ENCODE assay signal across 25 mouse cellular contexts in the genomic region with DNA sequence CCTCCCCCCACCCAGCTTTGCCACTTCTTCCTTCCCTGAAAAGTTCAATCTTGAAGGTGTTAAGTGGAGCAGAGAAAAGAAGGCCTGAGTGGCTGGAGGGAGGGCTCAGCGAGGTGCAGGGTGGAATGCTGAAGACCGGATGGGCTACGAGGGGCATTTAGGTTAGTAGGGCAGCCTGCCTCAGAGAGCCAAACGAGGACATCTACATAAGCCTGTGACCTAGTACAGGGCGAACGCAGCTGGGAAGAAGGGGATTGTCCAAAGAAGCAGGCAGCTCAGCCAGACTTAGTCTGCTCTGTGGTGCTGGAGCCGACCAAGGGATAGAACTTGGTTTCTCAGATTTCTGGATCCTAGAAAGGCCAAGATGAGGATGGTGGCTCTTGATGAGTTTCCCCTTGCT. TPM values are rescaled to one million over a fixed set of nuclear protein-coding genes. Genes with fewer than 3 reads are reported as not detected.
"Had no signal": no experiment of that assay in that cellular context is flagged by ENCODE, and none has a peak within 500 bp of the region (broad histone marks: within the 10 kb centered on the region; RNA-seq: fewer than 3 reads in every experiment).

No protein-coding gene starts in this region.

- H3K4me3 ChIP-seq: midbrain, embryonic 10.5 days; midbrain, embryonic 12.5 days; myocyte; neural tube, embryonic 13.5 days; neural tube, embryonic 15.5 days had no signal

- H3K36me3 ChIP-seq: midbrain, embryonic 10.5 days; midbrain, embryonic 12.5 days; neural tube, embryonic 13.5 days; neural tube, embryonic 15.5 days had no signal

- H3K4me1 ChIP-seq: midbrain, embryonic 10.5 days; midbrain, embryonic 12.5 days; neural tube, embryonic 13.5 days; neural tube, embryonic 15.5 days had no signal

- H3K27ac ChIP-seq: liver, embryonic 14.5 days; midbrain, embryonic 10.5 days; midbrain, embryonic 12.5 days; neural tube, embryonic 13.5 days; neural tube, embryonic 15.5 days had no signal

- H3K9ac ChIP-seq: liver, embryonic 14.5 days; lung, embryonic 14.5 days; midbrain, embryonic 12.5 days; neural tube, embryonic 13.5 days; neural tube, embryonic 15.5 days had no signal

- DNase-seq: lung, adult 18-20 months; lung, embryonic 14.5 days; lung, postnatal 10 days; lung, postnatal 4 days; midbrain, embryonic 14.5 days; right cerebral cortex, adult 18-20 months; right cerebral cortex, postnatal 25 days; right cerebral cortex, postnatal 4 days; spleen, adult 18-20 months; thymus, adult 18-20 months; thymus, postnatal 14 days; thymus, postnatal 36 days had no signal

- ATAC-seq: midbrain, embryonic 16.5 days had no signal

- H3K27me3 ChIP-seq: midbrain, embryonic 12.5 days; neural tube, embryonic 13.5 days; neural tube, embryonic 15.5 days had no signal

RNA-seq across cellular contexts. Expression of a gene that starts 44.2 kb away (rescaled TPM):
- total RNA-seq: megakaryocyte, adult 5-6 weeks; megakaryocyte-erythroid progenitor cell, adult 5-6 weeks had no signal
- polyA plus RNA-seq: liver, embryonic 14.5 days; lung, embryonic 14.5 days; midbrain, embryonic 12.5 days; midbrain, embryonic 14.5 days; midbrain, embryonic 16.5 days; neural tube, embryonic 11.5 days; neural tube, embryonic 13.5 days; small intestine, adult 2 months; stomach, embryonic 14.5 days; thymus, postnatal 0 days had no signal

RNA-seq across cellular contexts. Expression of a gene that starts 55.7 kb away (rescaled TPM):
- total RNA-seq: megakaryocyte, adult 5-6 weeks; megakaryocyte-erythroid progenitor cell, adult 5-6 weeks had no signal
